Mouse (Mus musculus) MEL (cell line): ENCODE results near the gene Sept9. TPM values are rescaled to one million over a fixed set of nuclear protein-coding genes. Genes with fewer than 3 reads are reported as not detected.
A peak's percentile ranks its signal among the peaks of the same experiment; 100 is the strongest.

Experiments used
- DNase-seq: peaks from one replicate; pipeline ENCODE4 v3.0.0; 2011; ENCODE audit warnings: low read depth, low spot score
- H3K27ac ChIP-seq: 2 replicates; pipeline ENCODE4 v1.5.1; 2012; ENCODE audit warnings: low read depth, mild to moderate bottlenecking, control low read depth, low read length, moderate library complexity; ENCODE audit not compliant: control insufficient read depth
- H3K27me3 ChIP-seq, 2 experiments: fragments of 150-350 bp in 1 of 2; sonication (generic) in 1 of 2; 2 replicates each; pipeline ENCODE4 v1.6.1; 2012; ENCODE audit warnings: low read length in 2 of 2, mild to moderate bottlenecking in 2 of 2, improper control_type of control experiment in 1 of 2, moderate library complexity in 1 of 2; ENCODE audit not compliant: insufficient read depth in 2 of 2, control insufficient read depth in 1 of 2
- H3K36me3 ChIP-seq, 2 experiments: 2 replicates each; pipeline ENCODE4 v1.6.1; 2012 to 2014; ENCODE audit warnings: low read length in 2 of 2, improper control_type of control experiment in 1 of 2, inconsistent platforms in 1 of 2, mild to moderate bottlenecking in 1 of 2; ENCODE audit not compliant: insufficient read depth in 2 of 2, control insufficient read depth in 1 of 2
- H3K4me1 ChIP-seq, 2 experiments: fragments of 150-350 bp in 1 of 2; sonication (generic) in 1 of 2; 2 replicates each; pipeline ENCODE4 v1.6.1; 2012; ENCODE audit warnings: low read length in 2 of 2, improper control_type of control experiment in 1 of 2, mild to moderate bottlenecking in 1 of 2; ENCODE audit not compliant: insufficient read depth in 2 of 2, control insufficient read depth in 1 of 2
- H3K4me3 ChIP-seq, 2 experiments: fragments of 150-350 bp in 1 of 2; sonication (generic) in 1 of 2; 2 replicates each; pipeline ENCODE4 v1.5.1; 2012; ENCODE audit warnings: low read depth in 2 of 2, low read length in 2 of 2, mild to moderate bottlenecking in 2 of 2, moderate library complexity in 2 of 2, control low read depth in 1 of 2, improper control_type of control experiment in 1 of 2; ENCODE audit not compliant: control insufficient read depth in 1 of 2, insufficient read depth in 1 of 2
- H3K79me2 ChIP-seq: 2 replicates; pipeline ENCODE4 v1.6.1; 2012; ENCODE audit warnings: mild to moderate bottlenecking, low read length, moderate library complexity; ENCODE audit not compliant: control insufficient read depth, poor library complexity, insufficient read depth
- H3K9ac ChIP-seq: 2 replicates; pipeline ENCODE4 v1.6.1; 2012; ENCODE audit warnings: low read depth, mild to moderate bottlenecking, control low read depth, low read length, moderate library complexity; ENCODE audit not compliant: control insufficient read depth, poor library complexity, severe bottlenecking
- H3K9me3 ChIP-seq: fragments of 150-350 bp; sonication (generic); replicated peaks from 2 replicates; pipeline ENCODE4 v1.6.1; 2012; ENCODE audit warnings: mild to moderate bottlenecking, low read length, improper control_type of control experiment, moderate library complexity; ENCODE audit not compliant: insufficient read depth
- BHLHE40 ChIP-seq: IDR thresholded peaks from 2 replicates; pipeline ENCODE4 v1.6.1; 2012; ENCODE audit warnings: low read depth, mild to moderate bottlenecking, inconsistent platforms, low read length, improper control_type of control experiment, borderline replicate concordance
- CHD2 ChIP-seq: IDR thresholded peaks from 2 replicates; pipeline ENCODE4 v1.6.1; 2011; ENCODE audit warnings: low read length, improper control_type of control experiment
- E2F4 ChIP-seq: IDR thresholded peaks from 2 replicates; pipeline ENCODE4 v1.6.1; 2011; ENCODE audit warnings: low read depth, low read length, improper control_type of control experiment, borderline replicate concordance
- ELF1 ChIP-seq: IDR thresholded peaks from 2 replicates; pipeline ENCODE4 v1.6.1; 2014; ENCODE audit warnings: low read depth, mild to moderate bottlenecking, inconsistent platforms, low read length, improper control_type of control experiment, moderate library complexity
- EP300 ChIP-seq, 2 experiments: IDR thresholded peaks; 2 replicates each; pipeline ENCODE4 v1.6.1; 2011; ENCODE audit warnings: improper control_type of control experiment in 2 of 2, low read length in 2 of 2, low read depth in 1 of 2, mild to moderate bottlenecking in 1 of 2
- GATA1 ChIP-seq: IDR thresholded peaks from 2 replicates; pipeline ENCODE4 v1.6.1; 2011; ENCODE audit warnings: low read depth, low read length, improper control_type of control experiment
- HCFC1 ChIP-seq: IDR thresholded peaks from 2 replicates; pipeline ENCODE4 v1.6.1; 2012; ENCODE audit warnings: low read depth, mild to moderate bottlenecking, inconsistent platforms, low read length, improper control_type of control experiment, moderate library complexity
- JUND ChIP-seq: IDR thresholded peaks from 2 replicates; pipeline ENCODE4 v1.6.1; 2011; ENCODE audit warnings: low read depth, mild to moderate bottlenecking, improper control_type of control experiment, low read length
- KAT2A ChIP-seq: conservative IDR thresholded peaks from 2 replicates; pipeline ENCODE4 v1.6.1; 2012; ENCODE audit warnings: low read depth, low read length, improper control_type of control experiment, inconsistent platforms
- MAX ChIP-seq: IDR thresholded peaks from 2 replicates; pipeline ENCODE4 v1.6.1; 2011; ENCODE audit warnings: low read length, improper control_type of control experiment
- MXI1 ChIP-seq: IDR thresholded peaks from 2 replicates; pipeline ENCODE4 v1.6.1; 2011; ENCODE audit warnings: mild to moderate bottlenecking, low read depth, low read length, improper control_type of control experiment
- MYC ChIP-seq: IDR thresholded peaks from 2 replicates; pipeline ENCODE4 v1.6.1; 2011; ENCODE audit warnings: low read depth, mild to moderate bottlenecking, low read length, improper control_type of control experiment, moderate library complexity
- NRF1 ChIP-seq: IDR thresholded peaks from 2 replicates; pipeline ENCODE4 v1.6.1; 2014; ENCODE audit warnings: low read depth, mild to moderate bottlenecking, inconsistent platforms, low read length, improper control_type of control experiment, moderate library complexity; ENCODE audit not compliant: poor library complexity, insufficient read depth, severe bottlenecking
- POLR2A ChIP-seq, 2 experiments: IDR thresholded peaks; 2 replicates each; pipeline ENCODE4 v1.6.1; 2011 to 2012; ENCODE audit warnings: low read length in 2 of 2, mild to moderate bottlenecking in 2 of 2, control low read depth in 1 of 2, improper control_type of control experiment in 1 of 2, low read depth in 1 of 2, moderate library complexity in 1 of 2; ENCODE audit not compliant: control insufficient read depth in 1 of 2, insufficient read depth in 1 of 2, poor library complexity in 1 of 2
- POLR2AphosphoS5 ChIP-seq: IDR thresholded peaks from 2 replicates; pipeline ENCODE4 v1.6.1; 2012; ENCODE audit warnings: low read depth, borderline replicate concordance, mild to moderate bottlenecking, inconsistent platforms, low read length, moderate library complexity, mixed read lengths
- RCOR1 ChIP-seq: IDR thresholded peaks from 2 replicates; pipeline ENCODE4 v1.6.1; 2012; ENCODE audit warnings: low read depth, mild to moderate bottlenecking, inconsistent platforms, low read length, improper control_type of control experiment
- SMC3 ChIP-seq: IDR thresholded peaks from 2 replicates; pipeline ENCODE4 v1.6.1; 2011; ENCODE audit warnings: low read depth, low read length, improper control_type of control experiment
- TAL1 ChIP-seq: IDR thresholded peaks from 2 replicates; pipeline ENCODE4 v1.6.1; 2012; ENCODE audit warnings: mild to moderate bottlenecking, inconsistent platforms, low read length, moderate library complexity, mixed read lengths
- TBP ChIP-seq: IDR thresholded peaks from 2 replicates; pipeline ENCODE4 v1.8.0; 2011; ENCODE audit warnings: low read depth, low read length, improper control_type of control experiment
- TCF12 ChIP-seq: IDR thresholded peaks from 2 replicates; pipeline ENCODE4 v1.6.1; 2014; ENCODE audit warnings: low read depth, mild to moderate bottlenecking, inconsistent platforms, low read length, improper control_type of control experiment, moderate library complexity
- UBTF ChIP-seq: IDR thresholded peaks from 2 replicates; pipeline ENCODE4 v1.6.1; 2012; ENCODE audit warnings: low read depth, mild to moderate bottlenecking, inconsistent platforms, low read length, improper control_type of control experiment, moderate library complexity, borderline replicate concordance; ENCODE audit not compliant: insufficient read depth
- USF1 ChIP-seq: IDR thresholded peaks from 2 replicates; pipeline ENCODE4 v1.6.1; 2014; ENCODE audit warnings: low read depth, mild to moderate bottlenecking, inconsistent platforms, low read length, improper control_type of control experiment, moderate library complexity
- USF2 ChIP-seq, 2 experiments: IDR thresholded peaks; 2 replicates each; pipeline ENCODE4 v1.6.1; 2011 to 2012; ENCODE audit warnings: improper control_type of control experiment in 2 of 2, low read length in 2 of 2, borderline replicate concordance in 1 of 2, inconsistent platforms in 1 of 2, low read depth in 1 of 2, mild to moderate bottlenecking in 1 of 2; ENCODE audit not compliant: insufficient read depth in 1 of 2
- ZC3H11A ChIP-seq: IDR thresholded peaks from 2 replicates; pipeline ENCODE4 v1.6.1; 2012; ENCODE audit warnings: low read depth, mild to moderate bottlenecking, inconsistent platforms, low read length, improper control_type of control experiment
- ZKSCAN1 ChIP-seq: IDR thresholded peaks from 2 replicates; pipeline ENCODE4 v1.6.1; 2012; ENCODE audit warnings: low read depth, mild to moderate bottlenecking, inconsistent platforms, low read length, improper control_type of control experiment, moderate library complexity
- polyA plus RNA-seq, 2 experiments: library from polyadenylated mRNA; stranded (reverse) in 1 of 2; unstranded in 1 of 2; fragments of >175 nt in 1 of 2; fragments of >200 nt in 1 of 2; gene quantifications; 2 replicates each; pipeline versions ENCODE4 v1.2.1 to v1.2.4; 2012; ENCODE audit warnings: low replicate concordance in 2 of 2, low read depth in 1 of 2; ENCODE audit not compliant: insufficient read length in 2 of 2, insufficient read depth in 1 of 2, missing spikeins in 1 of 2
- total RNA-seq: library from RNA; depleted of rRNA; stranded (reverse); fragments of 300-350 nt; gene quantifications from 2 replicates; pipeline ENCODE4 v1.2.3, GENCODE M21; 2012

Sept9 gene
- total and polyA plus RNA-seq, 3 experiments, result 49.7 to 196 (median 163) TPM

- DNase-seq, result no peak
- no peak overlapping the region for H3K4me3 ChIP-seq
- peaks cover 0 to 4% of the 10 kb centered on the region in 2 experiments; a peak in 1 of 4 replicates for H3K36me3 ChIP-seq
- H3K9me3 ChIP-seq, result no peaks in the 10 kb centered on the region
- H3K79me2 ChIP-seq, result no peaks in the 10 kb centered on the region
- peaks cover 0 to 3% of the 10 kb centered on the region in 2 experiments; a peak in 1 of 4 replicates for H3K27me3 ChIP-seq
- H3K9ac ChIP-seq, result no peak overlapping the region
- no peak for TF ChIP-seq MXI1
- no peak for TF ChIP-seq UBTF
- TF ChIP-seq GATA1, result no peak
- no peak for TF ChIP-seq ELF1
- no peak for TF ChIP-seq ZKSCAN1
- TF ChIP-seq JUND, result no peak
- TF ChIP-seq ZC3H11A, result no peak
- no peak for TF ChIP-seq USF1
- no peak for TF ChIP-seq POLR2AphosphoS5
- no peak for TF ChIP-seq USF2 (IDR thresholded peaks at IDR 0.05; ENCODE audit: borderline replicate concordance in 1 of 2, insufficient read depth in 1 of 2, low read depth in 1 of 2, low read length in 2 of 2)
- no peak for TF ChIP-seq SMC3
- TF ChIP-seq TCF12, result no peak
- TF ChIP-seq BHLHE40, result no peak
- no peak for TF ChIP-seq KAT2A
- TF ChIP-seq TBP, result no peak
- TF ChIP-seq NRF1, result no peak
- no peak for TF ChIP-seq RCOR1
- no peak for TF ChIP-seq POLR2A (IDR thresholded peaks at IDR 0.05; ENCODE audit: control insufficient read depth in 1 of 2, insufficient read depth in 1 of 2, low read depth in 1 of 2, low read length in 2 of 2, poor library complexity in 1 of 2)
- TF ChIP-seq, all 39 proteins: peak for 0
- no peak overlapping the region for H3K27ac ChIP-seq
- H3K4me1 ChIP-seq, result peaks cover 0 to 8% of the 10 kb centered on the region in 2 experiments; a peak in 2 of 4 replicates
Measured at GRCm38 (mm10) chr11:117233818-117234217, 34.4 kb downstream of the Sept9 start.

GRCm38 (mm10) chr11:117235086-117235897 lies 35.8 kb downstream of the Sept9 start:
- Histone ChIP-seq H3K79me2 (no peaks in the 10 kb centered on the region), H3K27me3 (peaks cover 0 to 3% of the 10 kb centered on the region in 2 experiments; a peak in 1 of 4 replicates), H3K27ac (no peak overlapping the region), H3K9ac (peak overlapping the region; percentile 21), H3K4me3 (peak overlapping the region; percentile 11; a peak in 3 of 4 replicates), H3K4me1 (peaks cover 0 to 8% of the 10 kb centered on the region in 2 experiments; a peak in 2 of 4 replicates), H3K9me3 (no peaks in the 10 kb centered on the region), H3K36me3 (peaks cover 0 to 4% of the 10 kb centered on the region in 2 experiments; a peak in 1 of 4 replicates)
- DNase-seq, result peak; percentile 53
- TF ChIP-seq NRF1 (no peak), CHD2 (no peak), BHLHE40 (no peak), UBTF (no peak), HCFC1 (no peak), RCOR1 (peak; percentile 41; the same call in 1 of the 2 replicates), MAX (no peak), ELF1 (no peak), MXI1 (no peak), MYC (no peak), TAL1 (no peak), JUND (peak; percentile 96), E2F4 (no peak), EP300 (IDR thresholded peaks at IDR 0.05; ENCODE audit: low read depth in 1 of 2, low read length in 2 of 2) (no peak), USF1 (no peak)
